Mouse (Mus musculus): Measurements from ENCODE around the gene Cnpy3.

Gene Cnpy3

DNA sequence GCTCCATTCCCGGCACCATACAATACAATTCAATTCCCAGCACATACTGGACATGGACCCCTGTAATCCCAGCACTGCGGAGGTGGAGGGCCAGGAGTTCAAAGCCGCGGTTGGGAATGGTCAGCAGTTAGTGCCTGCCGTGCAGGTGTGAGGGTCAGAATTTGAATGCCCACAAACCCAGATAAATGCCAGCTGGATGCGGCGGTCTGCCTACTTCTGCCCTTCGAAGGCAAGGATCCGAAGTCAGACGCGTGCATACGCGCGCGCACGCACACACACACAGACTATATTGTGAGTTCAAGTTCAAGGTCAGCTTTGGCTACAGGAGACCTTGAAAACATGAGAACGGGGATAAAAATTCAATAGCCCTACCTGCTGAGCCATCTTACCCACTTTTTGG, 19.6 kb upstream of the Cnpy3 start:
- in situ Hi-C loops (cut with MboI; ENCODE audit: low pct_unique_long_range_greater_than_20kb in 1 of 2, low sequenced_read_pairs in 2 of 2, unreplicated experiment in 1 of 2), result loop anchor here (10.0 to 25.0 kb wide), 2 partner anchors 113 to 241 kb away; partner anchors contain the start of gene Ubr2 (in 1 of the 2)

- in situ Hi-C loops (cut with MboI; ENCODE audit: low pct_unique_long_range_greater_than_20kb in 1 of 2, low sequenced_read_pairs in 2 of 2, unreplicated experiment in 1 of 2), result loop anchor here (10.0 to 25.0 kb wide), 2 partner anchors 114 to 241 kb away; partner anchors contain the start of gene Ubr2 (in 1 of the 2)
These were observed 19.0 kb upstream of the Cnpy3 start for GRCm38 (mm10) chr17:46771025-46771424.

DNA sequence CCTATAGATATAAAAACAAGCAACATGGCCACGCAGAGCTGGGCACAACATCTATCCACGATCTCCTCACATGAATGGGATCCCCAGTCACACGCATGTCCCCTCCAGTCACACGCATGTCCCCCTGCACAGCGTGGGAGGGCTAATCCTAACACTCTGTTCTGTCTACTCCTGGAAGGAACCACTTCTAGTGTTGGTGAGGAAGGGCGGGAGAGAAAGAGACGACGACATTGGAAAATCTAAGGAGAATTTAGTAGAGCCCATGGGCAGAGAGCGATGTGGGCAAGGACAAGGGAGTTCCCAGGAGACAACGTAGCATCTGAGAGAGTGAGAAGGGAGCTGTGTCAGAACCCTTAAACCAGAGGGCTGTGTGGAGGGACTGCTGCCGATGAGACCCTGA, 18.5 kb upstream of the Cnpy3 start:
- in situ Hi-C loops (cut with MboI; ENCODE audit: low pct_unique_long_range_greater_than_20kb in 1 of 2, low sequenced_read_pairs in 2 of 2, unreplicated experiment in 1 of 2), result loop anchor here (10.0 to 25.0 kb wide), 2 partner anchors 114 to 242 kb away; partner anchors contain the start of gene Ubr2 (in 1 of the 2)

DNA sequence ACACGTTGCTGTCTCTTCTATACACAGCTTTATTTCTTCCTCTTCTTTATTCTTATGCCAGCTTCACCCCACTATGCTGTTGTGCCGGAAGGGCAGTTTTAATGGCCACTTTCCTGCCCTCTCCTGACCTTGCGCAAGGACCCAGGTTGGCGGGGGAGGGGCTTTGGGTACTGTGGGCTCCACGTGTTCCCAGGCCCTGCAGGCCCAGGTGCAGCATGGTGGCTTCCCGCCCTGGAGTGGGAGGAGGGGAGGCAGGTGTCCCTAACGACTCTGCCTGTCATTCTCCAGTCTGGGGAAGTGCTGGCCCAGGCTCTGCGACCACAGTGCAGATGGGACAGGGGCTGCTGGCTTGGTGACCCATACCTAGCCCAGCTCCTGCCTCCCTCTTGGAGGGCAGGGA, 15.9 kb upstream of the Cnpy3 start:
- in situ Hi-C loops (cut with MboI; ENCODE audit: low pct_unique_long_range_greater_than_20kb in 1 of 2, low sequenced_read_pairs in 2 of 2, unreplicated experiment in 1 of 2), result loop anchor here in 1 of 2 experiments (25.0 kb wide), 1 partner anchor 244 kb away; the partner anchor contains the start of gene Ubr2

DNA sequence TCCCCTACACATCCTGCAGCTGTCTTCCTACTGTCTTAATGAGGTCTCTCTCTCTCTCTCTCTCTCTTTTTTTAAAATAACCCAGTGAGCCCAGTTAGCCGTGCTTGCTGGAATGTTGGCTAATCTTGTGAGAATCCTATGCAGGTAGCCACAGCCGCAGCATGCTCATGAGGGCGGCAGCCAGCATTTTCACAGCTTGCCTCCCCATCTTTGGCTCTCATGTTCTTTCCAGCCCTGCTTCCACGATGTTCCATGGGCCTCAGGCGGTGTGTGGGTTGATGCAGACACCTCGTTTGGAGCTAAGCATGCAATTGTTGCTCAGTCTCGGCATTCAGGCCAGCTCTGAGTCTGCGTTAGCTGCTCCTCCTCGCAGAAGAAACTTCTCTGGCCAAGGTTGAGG, 12.9 kb upstream of the Cnpy3 start:
- in situ Hi-C loops (cut with MboI; ENCODE audit: low pct_unique_long_range_greater_than_20kb in 1 of 2, low sequenced_read_pairs in 2 of 2, unreplicated experiment in 1 of 2), result loop anchor here in 1 of 2 experiments (25.0 kb wide), 1 partner anchor 247 kb away; the partner anchor contains the start of gene Ubr2

- in situ Hi-C loops (cut with MboI; ENCODE audit: low pct_unique_long_range_greater_than_20kb in 1 of 2, low sequenced_read_pairs in 2 of 2, unreplicated experiment in 1 of 2), result loop anchor here in 1 of 2 experiments (25.0 kb wide), 1 partner anchor 249 kb away; the partner anchor contains the start of gene Ubr2
These were observed 11.5 kb upstream of the Cnpy3 start, which contains the start of gene Ptcra for GRCm38 (mm10) chr17:46763544-46763943. TSS of gene Ptcra (minus strand) at chr17:46763712.

- in situ Hi-C loops (cut with MboI; ENCODE audit: low pct_unique_long_range_greater_than_20kb in 1 of 2, low sequenced_read_pairs in 2 of 2, unreplicated experiment in 1 of 2), result loop anchor here in 1 of 2 experiments (25.0 kb wide), 1 partner anchor 254 kb away; the partner anchor contains the start of gene Ubr2
These were observed 6.7 kb upstream of the Cnpy3 start for GRCm38 (mm10) chr17:46758753-46759152.

GRCm38 (mm10) chr17:46751056-46751793, 789 bp downstream of the Cnpy3 start:
- in situ Hi-C loops (cut with MboI; ENCODE audit: low pct_unique_long_range_greater_than_20kb in 1 of 2, low sequenced_read_pairs in 2 of 2, unreplicated experiment in 1 of 2), result loop anchor here in 1 of 2 experiments (25.0 kb wide), 1 partner anchor 261 kb away; the partner anchor contains the start of gene Ubr2

DNA sequence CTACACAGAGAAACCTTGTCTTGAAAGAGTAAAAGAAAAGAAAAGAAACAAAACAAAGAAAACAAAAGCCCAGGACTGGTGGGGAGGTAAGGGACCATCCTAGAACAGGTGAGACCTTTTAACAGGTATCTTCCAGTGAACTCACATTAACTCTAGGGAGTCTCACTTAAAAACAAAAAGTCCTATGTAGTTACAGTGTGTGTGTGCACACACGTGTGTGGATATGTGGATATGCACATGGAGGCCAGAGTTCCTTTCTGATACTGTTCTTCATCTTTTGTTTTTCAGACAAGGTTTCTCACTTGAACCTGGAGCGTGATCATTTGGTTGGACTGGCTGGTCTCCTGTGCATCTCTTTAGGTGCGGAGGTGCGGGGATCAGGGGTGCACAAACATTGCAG, 1.4 kb downstream of the Cnpy3 start:
- in situ Hi-C loops (cut with MboI; ENCODE audit: low pct_unique_long_range_greater_than_20kb in 1 of 2, low sequenced_read_pairs in 2 of 2, unreplicated experiment in 1 of 2), result loop anchor here in 1 of 2 experiments (25.0 kb wide), 1 partner anchor 262 kb away; the partner anchor contains the start of gene Ubr2

DNA sequence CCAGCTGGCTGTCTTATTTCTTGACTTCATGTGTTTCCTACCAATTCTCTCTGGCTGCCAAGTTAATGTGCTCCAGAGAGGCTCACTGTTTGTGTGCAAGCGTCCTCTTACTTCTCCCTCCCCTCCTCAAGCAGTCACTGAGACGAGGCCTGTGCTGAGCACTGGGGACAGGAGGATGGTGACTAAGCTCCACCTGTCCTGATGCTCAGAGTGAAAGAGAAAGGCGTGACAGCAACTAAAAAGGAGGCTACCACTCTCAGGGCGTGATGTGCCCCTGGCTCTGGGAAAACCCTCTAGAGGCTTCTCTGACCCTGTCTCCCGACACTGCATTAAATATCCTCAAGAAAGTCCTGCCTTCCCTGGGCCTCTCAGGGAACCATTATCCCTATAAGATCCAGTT, 2.7 kb downstream of the Cnpy3 start:
- in situ Hi-C loops (cut with MboI; ENCODE audit: low pct_unique_long_range_greater_than_20kb in 1 of 2, low sequenced_read_pairs in 2 of 2, unreplicated experiment in 1 of 2), result no loop called here

DNA sequence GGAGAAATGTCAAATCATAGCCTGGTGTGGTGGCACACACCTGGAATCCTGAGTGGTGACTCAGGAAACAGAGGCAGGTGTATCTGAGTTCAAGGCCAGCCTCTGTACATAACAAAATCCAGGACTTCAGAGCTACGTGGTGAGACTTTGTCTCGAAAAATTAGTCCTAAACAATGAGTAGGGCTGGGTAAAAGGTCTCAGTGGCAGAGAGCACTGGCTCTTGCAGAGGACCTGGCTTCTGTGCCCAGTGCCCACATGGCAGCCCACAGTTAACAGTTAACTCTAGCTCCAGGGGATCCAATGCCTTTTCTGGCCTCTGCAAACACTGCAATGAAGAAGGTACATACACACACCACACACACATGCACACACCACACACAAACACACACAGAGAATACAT, 4.2 kb downstream of the Cnpy3 start:
- in situ Hi-C loops (cut with MboI; ENCODE audit: low pct_unique_long_range_greater_than_20kb in 1 of 2, low sequenced_read_pairs in 2 of 2, unreplicated experiment in 1 of 2), result no loop called here

DNA sequence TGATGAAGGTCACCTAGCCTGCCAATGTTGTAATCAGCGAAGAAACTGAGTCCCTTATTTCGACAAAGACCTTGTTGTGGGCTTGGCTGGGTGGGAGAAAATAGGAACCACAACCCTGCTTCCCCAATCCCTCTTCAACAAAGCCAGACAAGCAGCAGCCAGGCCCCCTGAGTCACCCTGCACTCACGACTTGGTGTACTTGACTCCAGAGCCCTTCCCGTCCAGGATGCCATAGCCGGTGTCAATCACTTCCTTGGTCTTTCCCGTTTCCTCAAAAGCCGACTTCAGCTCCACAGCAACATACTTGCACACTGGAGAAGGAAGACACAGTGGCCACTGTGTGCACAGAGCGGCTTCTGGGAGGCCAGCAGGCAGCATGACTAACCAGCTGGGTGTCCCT, 4.8 kb downstream of the Cnpy3 start:
- in situ Hi-C loops (cut with MboI; ENCODE audit: low pct_unique_long_range_greater_than_20kb in 1 of 2, low sequenced_read_pairs in 2 of 2, unreplicated experiment in 1 of 2), result no loop called here

- in situ Hi-C loops (cut with MboI; ENCODE audit: low pct_unique_long_range_greater_than_20kb in 1 of 2, low sequenced_read_pairs in 2 of 2, unreplicated experiment in 1 of 2), result no loop called here
These were observed 6.5 kb downstream of the Cnpy3 start for GRCm38 (mm10) chr17:46745506-46745905.

GRCm38 (mm10) chr17:46742986-46743385, 9.0 kb downstream of the Cnpy3 start:
- in situ Hi-C loops (cut with MboI; ENCODE audit: low pct_unique_long_range_greater_than_20kb in 1 of 2, low sequenced_read_pairs in 2 of 2, unreplicated experiment in 1 of 2), result no loop called here

DNA sequence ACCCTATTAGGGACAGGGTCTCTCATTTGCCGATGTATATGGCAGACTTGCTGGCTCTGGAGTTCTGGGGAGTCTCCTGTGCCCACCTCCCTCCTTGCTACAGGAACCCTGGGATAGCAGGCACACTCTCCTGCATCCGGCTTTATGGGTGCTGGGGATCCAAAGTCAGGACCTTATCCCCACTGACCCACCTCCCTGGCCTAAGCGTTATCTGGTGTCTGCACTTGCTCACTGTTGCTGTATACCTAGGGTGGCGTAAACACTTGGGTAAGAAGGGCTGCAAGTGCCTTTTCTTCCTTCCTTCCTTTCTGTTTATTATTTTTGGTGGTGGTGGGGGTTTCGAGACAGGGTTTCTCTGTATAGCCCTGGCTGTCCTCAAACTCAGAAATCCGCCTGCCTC, 10.7 kb downstream of the Cnpy3 start:
- in situ Hi-C loops (cut with MboI; ENCODE audit: low pct_unique_long_range_greater_than_20kb in 1 of 2, low sequenced_read_pairs in 2 of 2, unreplicated experiment in 1 of 2), result no loop called here

DNA sequence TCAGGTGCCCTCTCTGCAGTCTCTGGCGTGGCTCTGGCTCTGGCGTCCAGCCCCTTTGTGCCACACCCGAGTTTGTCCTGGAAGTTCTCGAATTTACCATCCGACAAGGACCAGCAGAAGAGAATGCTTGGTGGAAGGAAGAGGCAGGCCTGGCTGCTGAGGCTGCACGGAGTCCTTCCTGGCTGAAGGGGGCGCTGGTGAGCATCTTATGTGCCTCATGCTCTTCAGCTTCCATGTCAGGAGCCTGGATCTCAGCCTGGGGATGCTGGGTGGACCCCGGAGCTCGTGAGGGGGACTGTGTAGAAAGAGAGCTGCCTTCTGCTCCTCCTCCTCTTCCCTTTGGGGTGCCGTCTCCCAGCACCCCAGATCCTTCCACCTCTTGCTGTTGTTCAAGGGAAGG, 15.9 kb downstream of the Cnpy3 start:
- in situ Hi-C loops (cut with MboI; ENCODE audit: low pct_unique_long_range_greater_than_20kb in 1 of 2, low sequenced_read_pairs in 2 of 2, unreplicated experiment in 1 of 2), result no loop called here

- in situ Hi-C loops (cut with MboI; ENCODE audit: low pct_unique_long_range_greater_than_20kb in 1 of 2, low sequenced_read_pairs in 2 of 2, unreplicated experiment in 1 of 2), result no loop called here
These were observed 16.7 kb downstream of the Cnpy3 start for GRCm38 (mm10) chr17:46735287-46735686.

GRCm38 (mm10) chr17:46734055-46734454, 18.0 kb downstream of the Cnpy3 start:
- in situ Hi-C loops (cut with MboI; ENCODE audit: low pct_unique_long_range_greater_than_20kb in 1 of 2, low sequenced_read_pairs in 2 of 2, unreplicated experiment in 1 of 2), result no loop called here

GRCm38 (mm10) chr17:46728904-46729318, 23.1 kb downstream of the Cnpy3 start, which contains the start of gene Gnmt:
TSS of gene Gnmt (minus strand) at chr17:46729168.
- in situ Hi-C loops (cut with MboI; ENCODE audit: low pct_unique_long_range_greater_than_20kb in 1 of 2, low sequenced_read_pairs in 2 of 2, unreplicated experiment in 1 of 2), result no loop called here

DNA sequence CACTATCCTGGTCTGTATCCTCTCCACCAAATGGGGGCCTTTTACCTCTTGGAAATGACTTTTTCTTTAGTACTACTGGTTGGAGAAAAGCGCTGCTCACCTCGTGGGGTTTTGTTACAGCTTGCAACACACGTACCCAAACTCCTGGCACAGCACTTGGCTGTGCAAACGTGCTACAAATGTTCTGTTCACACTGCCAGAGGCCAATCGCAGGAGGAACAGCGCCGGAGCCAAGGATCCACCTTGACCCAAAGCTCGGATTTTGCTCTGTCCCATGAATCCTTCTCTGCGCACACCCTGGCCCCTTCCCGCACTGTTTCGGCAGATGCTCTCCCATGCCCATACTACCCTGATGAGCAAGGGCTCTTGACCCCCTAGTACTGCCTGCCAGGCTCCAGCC, 23.5 kb downstream of the Cnpy3 start:
- in situ Hi-C loops (cut with MboI; ENCODE audit: low pct_unique_long_range_greater_than_20kb in 1 of 2, low sequenced_read_pairs in 2 of 2, unreplicated experiment in 1 of 2), result no loop called here

Measured in mouse embryonic stem cell (cell line).